Mouse (Mus musculus): Measurements from ENCODE around the gene Sema3g.

The Sema3g gene

DNA sequence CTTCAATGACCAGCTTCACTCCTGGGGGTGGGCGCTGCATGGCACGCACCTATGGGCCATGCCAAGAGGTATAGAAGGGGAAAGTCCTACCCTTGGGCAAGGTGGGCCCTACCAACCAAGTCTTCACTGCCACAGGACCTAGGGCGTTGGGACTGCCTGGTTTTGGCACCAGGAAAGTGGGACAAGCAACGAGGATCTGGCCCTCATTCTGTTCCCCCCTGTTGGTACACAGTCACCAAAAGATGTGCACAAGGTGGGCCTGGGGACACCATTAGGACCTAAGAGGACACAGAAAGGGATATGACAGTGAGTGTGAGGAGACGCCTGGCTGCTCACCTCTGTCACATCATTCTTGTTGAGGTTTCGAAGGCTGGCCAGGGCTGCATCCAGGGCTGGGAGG, 53.5 kb downstream of the Sema3g start:
- CTCF ChIA-PET = no interaction called here

DNA sequence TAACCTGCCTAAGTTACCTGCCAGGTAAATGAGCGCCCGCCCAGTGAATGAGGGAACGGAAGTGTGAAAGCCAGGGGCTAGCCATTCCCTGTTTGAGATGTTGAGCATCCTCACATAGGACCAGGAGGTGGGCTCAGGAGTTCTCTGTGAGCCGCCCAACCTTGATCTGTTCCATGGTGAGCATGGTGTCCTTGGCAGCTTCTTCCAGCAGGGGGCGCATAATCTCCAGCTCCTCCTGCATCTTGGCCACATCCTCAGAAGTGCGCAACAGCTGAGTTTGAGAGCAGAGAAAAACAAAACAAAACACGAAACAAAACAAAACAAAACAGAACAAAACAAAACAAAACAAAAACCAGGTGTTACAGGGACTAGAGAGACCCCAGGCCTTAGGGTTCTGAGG, 54.5 kb downstream of the Sema3g start:
- CTCF ChIA-PET = no interaction called here

All from spleen, embryonic (tissue).